Mouse (Mus musculus): ENCODE data around the gene Psg29. TPM values are rescaled to one million over a fixed set of nuclear protein-coding genes. Genes with fewer than 3 reads are reported as not detected.

The Psg29 gene
- not detected in 2 replicates for polyA plus RNA-seq (2014; fragmentation: Nextera tagmentation; extraction: Ambion mirVana)

DNA sequence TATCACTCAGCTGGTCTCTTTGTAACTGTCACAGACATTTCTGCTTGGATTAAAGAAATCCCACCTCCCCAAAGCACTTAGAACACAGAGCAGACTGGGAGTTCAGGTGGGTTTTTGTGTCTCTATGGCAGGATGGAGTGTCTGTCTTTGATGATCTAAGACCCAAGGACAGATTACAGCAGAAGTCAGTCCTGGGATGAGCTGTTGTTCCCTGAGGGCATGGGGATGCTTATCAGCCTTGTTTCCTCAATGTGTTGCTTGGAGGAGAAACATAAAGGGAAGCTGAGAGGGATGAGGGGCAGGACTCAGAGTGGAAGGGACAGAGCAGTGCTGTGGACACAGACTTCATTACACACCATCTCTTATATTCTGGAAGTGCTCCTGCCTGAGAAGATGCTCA is at the start of gene Psg29:
Psg29 (plus strand) TSS at position 301 of the 400 bp plus-strand sequence.
- Histone ChIP-seq H3K9ac (ENCODE audit: low read length) (no peak within 1 kb of the TSS), H3K4me2 (no peak within 1 kb of the TSS), H3K36me3 (ENCODE audit: control insufficient read depth, insufficient read depth, low read length) (no peaks in the 10 kb centered on the region), H3K4me1 (ENCODE audit: control insufficient read depth, insufficient read depth, low read length) (no peaks in the 10 kb centered on the region), H3K27me3 (ENCODE audit: control insufficient read depth, insufficient read depth, low read length) (no peaks in the 10 kb centered on the region), H3K27ac (ENCODE audit: low read depth, low read length) (no peak within 1 kb of the TSS), H3K4me3 (ENCODE audit: low read depth, low read length) (no peak within 1 kb of the TSS), H3K9me3 (ENCODE audit: control insufficient read depth, low read length) (peaks cover 27% of the 10 kb centered on the region; the same call in 1 of the 2 replicates)
- DNase-seq (ENCODE audit: low spot score, missing footprints) (no peak), ATAC-seq (ENCODE audit: low FRiP score) (no peak)

DNA sequence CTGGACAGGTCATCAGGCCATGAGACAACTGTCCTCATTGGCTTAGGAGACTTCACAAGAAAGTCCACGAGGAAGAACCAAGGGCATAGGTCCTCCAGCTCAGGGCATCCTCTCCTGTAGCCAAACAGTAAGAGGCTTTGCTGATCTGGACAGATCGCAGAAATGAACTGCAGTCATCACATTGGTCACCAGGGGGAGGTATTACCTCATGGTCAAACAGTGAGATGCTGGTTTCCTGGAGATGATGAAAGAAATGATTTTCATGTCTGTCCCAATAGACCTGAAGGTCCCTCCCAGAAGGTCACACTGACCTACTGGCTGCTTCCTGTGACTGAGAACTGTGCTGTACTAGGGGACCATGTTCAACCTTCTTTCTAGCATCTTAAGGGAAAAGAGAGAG is 47.6 kb upstream of the Psg29 start:
- 44% methylated on average over 2 of the region's 2 CpGs for WGBS
- H3K36me3 ChIP-seq (ENCODE audit: control insufficient read depth, insufficient read depth, low read length), result no peaks in the 10 kb centered on the region
- H3K27me3 ChIP-seq (ENCODE audit: control insufficient read depth, insufficient read depth, low read length), result no peaks in the 10 kb centered on the region
- H3K4me1 ChIP-seq (ENCODE audit: control insufficient read depth, insufficient read depth, low read length), result no peaks in the 10 kb centered on the region
- H3K27ac ChIP-seq (ENCODE audit: low read depth, low read length), result no peak overlapping the region
- no peak overlapping the region for H3K4me2 ChIP-seq
- H3K9me3 ChIP-seq (ENCODE audit: control insufficient read depth, low read length), result peaks cover 9% of the 10 kb centered on the region
- no peak overlapping the region for H3K4me3 ChIP-seq (ENCODE audit: low read depth, low read length)
- DNase-seq (ENCODE audit: low spot score, missing footprints), result no peak
- no peak overlapping the region for H3K9ac ChIP-seq (ENCODE audit: low read length)
- ATAC-seq (ENCODE audit: low FRiP score), result no peak

GRCm38 (mm10) chr7:17156885-17157677 is 46.2 kb upstream of the Psg29 start:
- no peaks in the 10 kb centered on the region for H3K36me3 ChIP-seq (ENCODE audit: control insufficient read depth, insufficient read depth, low read length)
- no peak for DNase-seq (ENCODE audit: low spot score, missing footprints)
- no peak for ATAC-seq (ENCODE audit: low FRiP score)
- 66% methylated on average over 3 of the region's 3 CpGs for WGBS
- no peak overlapping the region for H3K27ac ChIP-seq (ENCODE audit: low read depth, low read length)
- no peak overlapping the region for H3K4me2 ChIP-seq
- H3K27me3 ChIP-seq (ENCODE audit: control insufficient read depth, insufficient read depth, low read length), result no peaks in the 10 kb centered on the region
- no peaks in the 10 kb centered on the region for H3K4me1 ChIP-seq (ENCODE audit: control insufficient read depth, insufficient read depth, low read length)
- no peak overlapping the region for H3K9ac ChIP-seq (ENCODE audit: low read length)
- peaks cover 13% of the 10 kb centered on the region for H3K9me3 ChIP-seq (ENCODE audit: control insufficient read depth, low read length)
- no peak overlapping the region for H3K4me3 ChIP-seq (ENCODE audit: low read depth, low read length)

- DNase-seq (ENCODE audit: low spot score, missing footprints) (no peak), ATAC-seq (ENCODE audit: low FRiP score) (no peak)
- Histone ChIP-seq H3K4me3 (ENCODE audit: low read depth, low read length) (no peak overlapping the region), H3K27me3 (ENCODE audit: control insufficient read depth, insufficient read depth, low read length) (no peaks in the 10 kb centered on the region), H3K36me3 (ENCODE audit: control insufficient read depth, insufficient read depth, low read length) (no peaks in the 10 kb centered on the region), H3K9ac (ENCODE audit: low read length) (no peak overlapping the region), H3K9me3 (ENCODE audit: control insufficient read depth, low read length) (peaks cover 13% of the 10 kb centered on the region), H3K27ac (ENCODE audit: low read depth, low read length) (no peak overlapping the region), H3K4me1 (ENCODE audit: control insufficient read depth, insufficient read depth, low read length) (no peaks in the 10 kb centered on the region), H3K4me2 (no peak overlapping the region)
- WGBS, result 86% methylated on average over 7 of the region's 7 CpGs
These were observed 44.3 kb upstream of the Psg29 start for GRCm38 (mm10) chr7:17159011-17159410.

GRCm38 (mm10) chr7:17171827-17172226 is 31.4 kb upstream of the Psg29 start:
- Histone ChIP-seq H3K9me3 (ENCODE audit: control insufficient read depth, low read length) (peaks cover 6% of the 10 kb centered on the region), H3K4me3 (ENCODE audit: low read depth, low read length) (no peak overlapping the region), H3K27ac (ENCODE audit: low read depth, low read length) (no peak overlapping the region), H3K36me3 (ENCODE audit: control insufficient read depth, insufficient read depth, low read length) (no peaks in the 10 kb centered on the region), H3K4me1 (ENCODE audit: control insufficient read depth, insufficient read depth, low read length) (no peaks in the 10 kb centered on the region), H3K27me3 (ENCODE audit: control insufficient read depth, insufficient read depth, low read length) (no peaks in the 10 kb centered on the region), H3K4me2 (no peak overlapping the region), H3K9ac (ENCODE audit: low read length) (no peak overlapping the region)
- DNase-seq (ENCODE audit: low spot score, missing footprints) (no peak), ATAC-seq (ENCODE audit: low FRiP score) (no peak)
- 90% methylated on average over 4 of the region's 4 CpGs for WGBS

DNA sequence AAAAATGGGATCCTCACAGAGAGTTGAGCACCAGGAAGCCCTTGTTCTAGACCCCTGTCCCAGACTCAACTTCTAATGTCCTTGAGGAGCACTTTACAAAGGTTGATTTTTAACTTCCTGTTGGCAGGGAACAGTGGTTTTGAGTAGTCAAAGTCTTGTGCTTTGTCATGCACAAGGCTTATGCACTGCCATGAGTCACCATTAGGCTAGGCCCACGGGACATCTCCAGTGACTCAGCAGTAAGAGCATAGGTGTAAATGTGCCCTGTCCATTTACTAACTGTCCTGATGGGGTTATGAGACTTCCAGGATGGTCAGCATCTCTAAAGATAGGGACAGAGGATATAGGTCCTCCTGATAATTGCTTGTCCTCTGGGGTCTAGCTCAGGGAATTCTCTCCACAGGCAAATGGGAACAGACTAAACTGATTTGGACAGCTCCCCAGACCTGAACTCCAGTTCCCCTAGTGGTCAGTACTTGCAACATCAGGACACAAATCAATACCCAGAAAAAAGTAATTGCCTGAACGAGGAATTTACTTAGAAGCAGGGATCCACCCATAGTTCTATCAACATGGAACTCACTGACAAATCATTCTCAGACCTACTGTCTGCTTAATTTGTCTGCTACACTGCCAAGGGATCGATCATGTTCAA is 2.4 kb downstream of the Psg29 start:
- DNase-seq (ENCODE audit: low spot score, missing footprints) (no peak), ATAC-seq (ENCODE audit: low FRiP score) (no peak)
- Histone ChIP-seq H3K9ac (ENCODE audit: low read length) (no peak overlapping the region), H3K4me2 (no peak overlapping the region), H3K4me1 (ENCODE audit: control insufficient read depth, insufficient read depth, low read length) (no peaks in the 10 kb centered on the region), H3K36me3 (ENCODE audit: control insufficient read depth, insufficient read depth, low read length) (no peaks in the 10 kb centered on the region), H3K4me3 (ENCODE audit: low read depth, low read length) (no peak overlapping the region), H3K27me3 (ENCODE audit: control insufficient read depth, insufficient read depth, low read length) (no peaks in the 10 kb centered on the region), H3K9me3 (ENCODE audit: control insufficient read depth, low read length) (peaks cover 38% of the 10 kb centered on the region; the same call in 1 of the 2 replicates), H3K27ac (ENCODE audit: low read depth, low read length) (no peak overlapping the region)
- WGBS, result 66% methylated on average over 3 of the region's 3 CpGs

Other genes with a start within 250 kb of the Psg29 start
- gene Pnmal1, start 243.8 kb upstream of the Psg29 start, polyA plus RNA-seq (2014; fragmentation: Nextera tagmentation; extraction: Ambion mirVana), result 22.5 and 23.7 TPM in 2 replicates
- gene Gm42372, start 220.4 kb upstream of the Psg29 start, polyA plus RNA-seq (2014; fragmentation: Nextera tagmentation; extraction: Ambion mirVana), result 1.6 and 2.5 TPM in 2 replicates
- 13.2 and 14.7 TPM in 2 replicates for gene Ccdc8, start 210.8 kb upstream of the Psg29 start, polyA plus RNA-seq (2014; fragmentation: Nextera tagmentation; extraction: Ambion mirVana)
- gene Ppp5c, start 175.6 kb upstream of the Psg29 start, polyA plus RNA-seq (2014; fragmentation: Nextera tagmentation; extraction: Ambion mirVana), result 101 and 108 TPM in 2 replicates
- 3.9 and 5.2 TPM in 2 replicates for gene Hif3a, start 141.1 kb upstream of the Psg29 start, polyA plus RNA-seq (2014; fragmentation: Nextera tagmentation; extraction: Ambion mirVana)
- gene Psg16, start 129.4 kb upstream of the Psg29 start, polyA plus RNA-seq (2014; fragmentation: Nextera tagmentation; extraction: Ambion mirVana), result 0.10 and 0.22 TPM in 2 replicates
- not detected in 2 replicates for gene Ceacam3, start 53.2 kb upstream of the Psg29 start, polyA plus RNA-seq (2014; fragmentation: Nextera tagmentation; extraction: Ambion mirVana)

Data from midbrain, embryonic 11.5 days (tissue).